Mouse (Mus musculus): Measurements from ENCODE around the gene Mllt3. TPM values are rescaled to one million over a fixed set of nuclear protein-coding genes. Genes with fewer than 3 reads are reported as not detected.

Gene Mllt3
- total and polyA plus RNA-seq, 3 experiments: 15.4 to 75.3 TPM; not detected in 1

DNA sequence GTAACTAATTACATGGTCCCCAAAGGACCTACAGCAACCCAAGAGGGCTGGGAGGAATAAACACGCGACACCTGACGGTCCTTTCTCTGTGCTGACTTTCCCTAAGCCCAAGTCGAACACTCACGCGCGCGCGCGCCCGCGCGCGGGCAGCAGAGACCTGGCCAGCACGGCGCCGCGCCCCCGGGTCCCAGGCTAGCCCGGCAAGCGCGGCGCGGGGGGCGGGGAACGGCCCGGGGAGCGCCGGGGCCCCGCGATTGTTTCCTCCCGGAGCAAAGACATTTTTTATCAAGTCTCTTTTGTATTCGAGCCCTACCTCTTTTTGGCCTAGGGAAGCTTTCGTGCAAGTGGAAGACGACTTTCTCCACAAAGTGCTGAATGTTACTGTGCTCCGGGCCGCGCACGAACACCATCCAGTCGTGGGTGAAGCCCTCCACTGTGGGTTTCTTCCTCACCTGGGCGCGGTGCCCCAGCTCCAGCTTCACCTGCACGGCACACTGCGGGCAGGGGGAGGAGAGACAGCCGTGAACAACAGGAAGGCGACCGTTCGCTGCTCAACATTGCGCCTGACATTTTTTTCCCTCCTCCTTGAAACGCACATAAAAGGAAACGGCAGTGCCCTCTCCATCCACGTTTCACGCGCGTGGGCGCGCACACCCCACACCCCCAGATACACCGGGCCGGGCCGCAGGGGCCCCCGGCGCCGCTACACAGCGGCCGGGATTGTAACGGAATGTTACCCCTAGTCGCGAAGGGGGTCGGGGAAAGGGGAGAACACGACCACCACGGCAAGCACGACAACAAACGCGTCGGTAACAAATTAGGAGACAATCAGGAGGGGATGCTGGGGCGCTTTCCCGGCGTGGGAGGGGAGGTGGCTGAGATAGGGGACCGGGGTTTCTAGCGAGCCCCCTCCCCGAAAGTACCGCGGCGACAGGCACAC, 1.7 kb downstream of the Mllt3 start:
- no peaks in the 10 kb centered on the region for H3K27me3 ChIP-seq (ENCODE audit: control insufficient read depth in 1 of 2, insufficient read depth in 2 of 2, low read length in 2 of 2)
- no peaks in the 10 kb centered on the region for H3K9me3 ChIP-seq (replicated peaks; ENCODE audit: insufficient read depth, low read length)
- peaks cover 0 to 3% of the 10 kb centered on the region in 2 experiments; a peak in 2 of 4 replicates for H3K4me1 ChIP-seq (ENCODE audit: control insufficient read depth in 1 of 2, insufficient read depth in 2 of 2, low read length in 2 of 2)
- TF ChIP-seq MXI1 (IDR thresholded peaks at IDR 0.05; ENCODE audit: low read depth, low read length) (peak; percentile 21), ETS1 (IDR thresholded peaks at IDR 0.05; ENCODE audit: low read depth, low read length) (no peak), NRF1 (IDR thresholded peaks at IDR 0.05; ENCODE audit: insufficient read depth, low read depth, low read length, poor library complexity, severe bottlenecking) (peak; percentile 45; the same call in 1 of the 2 replicates), SMC3 (IDR thresholded peaks at IDR 0.05; ENCODE audit: low read depth, low read length) (0 out of 2 replicates have a peak, but pooled peaks have one; percentile 1)
- no peaks in the 10 kb centered on the region; a peak in 1 of 4 replicates for H3K36me3 ChIP-seq (ENCODE audit: control insufficient read depth in 1 of 2, insufficient read depth in 2 of 2, low read length in 2 of 2)
- peak overlapping the region; percentile 93 to 98 for H3K4me3 ChIP-seq (ENCODE audit: control insufficient read depth in 1 of 2, insufficient read depth in 1 of 2, low read depth in 2 of 2, low read length in 2 of 2)
- H3K27ac ChIP-seq (ENCODE audit: control insufficient read depth, low read depth, low read length): peak overlapping the region; percentile 6; the same call in 1 of the 2 replicates
- peaks cover 8% of the 10 kb centered on the region for H3K79me2 ChIP-seq (ENCODE audit: control insufficient read depth, insufficient read depth, low read length, poor library complexity)
- H3K9ac ChIP-seq (ENCODE audit: control insufficient read depth, low read depth, low read length, poor library complexity, severe bottlenecking): peak overlapping the region; percentile 87
- peak; percentile 46 for DNase-seq (ENCODE audit: low read depth, low spot score)

DNA sequence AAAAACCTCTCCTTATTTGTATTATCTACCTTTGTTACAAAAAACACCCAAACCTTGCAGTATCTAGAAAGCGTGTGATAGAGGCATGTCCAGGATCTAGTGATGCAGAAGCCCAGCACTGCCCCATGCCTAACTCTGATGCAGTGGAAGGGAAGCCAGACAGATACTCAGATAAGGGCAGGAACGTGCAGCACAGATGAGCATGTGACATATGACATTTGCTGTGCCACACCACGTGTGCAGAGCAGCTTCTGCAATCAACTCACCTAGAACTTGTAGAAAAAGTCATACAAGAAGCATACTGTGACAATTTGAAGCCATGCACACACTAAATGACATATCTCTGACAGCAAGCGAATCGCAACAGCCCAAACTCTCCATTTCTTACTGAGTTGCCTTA, 9.6 kb downstream of the Mllt3 start:
- H3K9me3 ChIP-seq (replicated peaks; ENCODE audit: insufficient read depth, low read length): no peaks in the 10 kb centered on the region
- H3K4me3 ChIP-seq (ENCODE audit: control insufficient read depth in 1 of 2, insufficient read depth in 1 of 2, low read depth in 2 of 2, low read length in 2 of 2): no peak overlapping the region
- peaks cover 2% of the 10 kb centered on the region; the same call in 1 of the 2 replicates for H3K79me2 ChIP-seq (ENCODE audit: control insufficient read depth, insufficient read depth, low read length, poor library complexity)
- H3K4me1 ChIP-seq (ENCODE audit: control insufficient read depth in 1 of 2, insufficient read depth in 2 of 2, low read length in 2 of 2): peaks cover 7 to 14% of the 10 kb centered on the region in 2 experiments
- no peak overlapping the region for H3K9ac ChIP-seq (ENCODE audit: control insufficient read depth, low read depth, low read length, poor library complexity, severe bottlenecking)
- peaks cover 0 to 11% of the 10 kb centered on the region in 2 experiments; a peak in 2 of 4 replicates for H3K36me3 ChIP-seq (ENCODE audit: control insufficient read depth in 1 of 2, insufficient read depth in 2 of 2, low read length in 2 of 2)
- no peak overlapping the region for H3K27ac ChIP-seq (ENCODE audit: control insufficient read depth, low read depth, low read length)
- H3K27me3 ChIP-seq (ENCODE audit: control insufficient read depth in 1 of 2, insufficient read depth in 2 of 2, low read length in 2 of 2): no peaks in the 10 kb centered on the region
- DNase-seq (ENCODE audit: low read depth, low spot score): peak; percentile 32
- 0 out of 4 replicates have a peak, but pooled peaks of 1 of the 2 experiments have one; percentile 50 for TF ChIP-seq USF2 (IDR thresholded peaks at IDR 0.05; ENCODE audit: borderline replicate concordance in 1 of 2, insufficient read depth in 1 of 2, low read depth in 1 of 2, low read length in 2 of 2)
- no peak for TF ChIP-seq ZNF384 (IDR thresholded peaks at IDR 0.05; ENCODE audit: low read depth, low read length)
- TF ChIP-seq POLR2A (IDR thresholded peaks at IDR 0.05; ENCODE audit: control insufficient read depth in 1 of 2, insufficient read depth in 1 of 2, low read depth in 1 of 2, low read length in 2 of 2, poor library complexity in 1 of 2): no peak
- TF ChIP-seq HCFC1 (IDR thresholded peaks at IDR 0.05; ENCODE audit: low read depth, low read length): no peak
- peak; percentile 80 for TF ChIP-seq SIN3A (IDR thresholded peaks at IDR 0.05; ENCODE audit: low read length)
- no peak for TF ChIP-seq MYC (IDR thresholded peaks at IDR 0.05; ENCODE audit: low read depth, low read length)
- TF ChIP-seq JUND (IDR thresholded peaks at IDR 0.05; ENCODE audit: low read depth, low read length): no peak
- no peak for TF ChIP-seq TCF12 (IDR thresholded peaks at IDR 0.05; ENCODE audit: low read depth, low read length)
- TF ChIP-seq NELFE (IDR thresholded peaks at IDR 0.05; ENCODE audit: low read depth, low read length): no peak
- 0 out of 2 replicates have a peak, but pooled peaks have one; percentile 19 for TF ChIP-seq NRF1 (IDR thresholded peaks at IDR 0.05; ENCODE audit: insufficient read depth, low read depth, low read length, poor library complexity, severe bottlenecking)
- TF ChIP-seq GABPA (IDR thresholded peaks at IDR 0.05; ENCODE audit: low read depth, low read length): no peak
- TF ChIP-seq CHD1 (IDR thresholded peaks at IDR 0.05; ENCODE audit: low read depth, low read length): no peak
- TF ChIP-seq MYB (IDR thresholded peaks at IDR 0.05; ENCODE audit: low read depth, low read length): no peak
- TF ChIP-seq BHLHE40 (IDR thresholded peaks at IDR 0.05; ENCODE audit: borderline replicate concordance, low read depth, low read length): peak; percentile 92
- TF ChIP-seq MAZ (IDR thresholded peaks at IDR 0.05; ENCODE audit: low read depth, low read length): no peak
- no peak for TF ChIP-seq ZKSCAN1 (IDR thresholded peaks at IDR 0.05; ENCODE audit: low read depth, low read length)
- TF ChIP-seq TBP (IDR thresholded peaks at IDR 0.05; ENCODE audit: low read depth, low read length): no peak
- TF ChIP-seq GATA1 (IDR thresholded peaks at IDR 0.05; ENCODE audit: low read depth, low read length): 0 out of 2 replicates have a peak, but pooled peaks have one; percentile 48
- peak; percentile 63 for TF ChIP-seq ETS1 (IDR thresholded peaks at IDR 0.05; ENCODE audit: low read depth, low read length)
- no peak for TF ChIP-seq POLR2AphosphoS5 (IDR thresholded peaks at IDR 0.05; ENCODE audit: borderline replicate concordance, low read depth, low read length)
- no peak for TF ChIP-seq ZC3H11A (IDR thresholded peaks at IDR 0.05; ENCODE audit: low read depth, low read length)
- TF ChIP-seq E2F4 (IDR thresholded peaks at IDR 0.05; ENCODE audit: borderline replicate concordance, low read depth, low read length): no peak
- no peak for TF ChIP-seq POLR2AphosphoS2 (IDR thresholded peaks at IDR 0.05; ENCODE audit: low read length)
- no peak for TF ChIP-seq KAT2A (conservative IDR thresholded peaks at IDR 0.05; ENCODE audit: low read depth, low read length)
- TF ChIP-seq MAX (IDR thresholded peaks at IDR 0.05; ENCODE audit: low read length): peak; percentile 87
- peak; percentile 85 for TF ChIP-seq USF1 (IDR thresholded peaks at IDR 0.05; ENCODE audit: low read depth, low read length)
- TF ChIP-seq MAFK (IDR thresholded peaks at IDR 0.05; ENCODE audit: borderline replicate concordance, low read depth, low read length): no peak

All from MEL (cell line).